Mouse (Mus musculus): Measurements from ENCODE around the gene Rtn3. TPM values are rescaled to one million over a fixed set of nuclear protein-coding genes. Genes with fewer than 3 reads are reported as not detected.

Gene Rtn3
- total RNA-seq, 4 experiments from 2014 or later, result 117 to 159 (median 137) TPM

DNA sequence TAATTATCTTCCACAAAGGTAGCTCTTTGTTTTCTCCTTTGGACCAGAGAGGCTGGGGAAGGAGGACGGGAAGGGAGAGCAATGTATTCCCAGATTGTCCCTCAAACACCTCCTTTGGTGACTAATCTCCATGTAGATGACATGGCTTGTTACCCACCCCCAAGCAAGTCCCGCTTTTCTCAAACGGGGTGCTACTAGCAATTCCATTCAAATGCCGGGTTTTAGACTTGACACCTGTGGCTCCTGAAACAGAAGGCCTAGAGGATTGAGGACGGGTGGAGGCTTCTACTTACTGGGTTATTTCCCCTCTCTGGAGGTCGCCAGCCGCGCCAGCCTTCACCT lies 101.2 kb downstream of the Rtn3 start:
- no peak for DNase-seq

DNA sequence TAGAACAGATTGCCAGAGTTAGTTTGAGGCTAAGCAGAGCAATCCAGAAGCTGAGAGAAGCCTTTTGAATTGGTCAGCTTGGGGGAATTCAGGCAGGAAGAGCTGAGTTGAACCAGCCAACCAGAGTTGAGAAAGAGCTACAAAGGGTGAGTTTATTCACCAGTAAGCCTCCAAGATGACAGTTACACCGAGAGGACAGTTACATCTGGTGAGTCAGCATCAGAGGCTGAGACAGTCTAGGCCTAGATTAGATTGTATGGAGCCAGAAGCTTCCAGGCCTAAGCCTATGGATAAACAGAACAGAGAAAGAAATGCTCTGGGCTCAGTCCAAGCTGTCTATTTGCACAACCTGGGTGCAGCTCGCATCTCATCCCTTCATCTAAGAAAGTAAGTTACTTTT lies 105.4 kb downstream of the Rtn3 start:
- no peak for DNase-seq

Small RNA genes lying within 50 kb of the gene (microRNA-seq; reads per million reads assigned to microRNA genes)
- gene Mir6991, result 0 to 0.18 reads per million in 2 experiments

Other genes with a start within 250 kb of the Rtn3 start
- 10 to 100 TPM; 20.9 to 27.4 (median 24.4) TPM for gene Naa40, start 242.1 kb downstream of the Rtn3 start, total RNA-seq (2022)
- gene Rcor2, start 216.0 kb downstream of the Rtn3 start, total RNA-seq (2022), result 1 to 10 TPM; 3.8 to 7.5 (median 5.3) TPM
- gene Mark2, start 141.4 kb downstream of the Rtn3 start, total RNA-seq (2022), result 10 to 100 TPM; 66.7 to 95.6 (median 79.8) TPM
- gene Spindoc, start 100.3 kb downstream of the Rtn3 start, total RNA-seq (2022), result 10 to 100 TPM; 20.3 to 27.0 (median 25.5) TPM
- gene 2700081O15Rik, start 65.7 kb downstream of the Rtn3 start, total RNA-seq (2022), result 10 to 100 TPM; 20.2 to 29.5 (median 27.3) TPM
- 100 to 1,000 TPM; 126 to 140 (median 136) TPM for gene Atl3, start 10.8 kb upstream of the Rtn3 start, total RNA-seq (2022)
- gene Pla2g16, start 74.2 kb upstream of the Rtn3 start, total RNA-seq (2022), result 10 to 100 TPM; 50.3 to 83.3 (median 57.3) TPM
- gene Lgals12, start 123.9 kb upstream of the Rtn3 start, total RNA-seq (2022), result 10 to 100 TPM; 10.0 to 28.4 (median 13.1) TPM
- under 1 TPM in 2 of 4 experiments, not detected in 2; 0.23 to 0.59 TPM for gene Hrasls5, start 129.3 kb upstream of the Rtn3 start, total RNA-seq (2022)
- not detected for gene Slc22a19, start 228.0 kb upstream of the Rtn3 start, total RNA-seq (2022)